Mouse (Mus musculus) embryonic fibroblast, embryonic 13.5 days (primary cell): Measurements from ENCODE around the gene Astn2.

ENCODE experiments used
- CTCF ChIP-seq: IDR thresholded peaks from 2 replicates; pipeline ENCODE4 v1.5.1; 2011; ENCODE audit warnings: mild to moderate bottlenecking, control low read depth, low read length, moderate library complexity, borderline replicate concordance; ENCODE audit not compliant: insufficient read depth
- POLR2A ChIP-seq: IDR thresholded peaks from 2 replicates; pipeline ENCODE4 v1.6.1; 2011; ENCODE audit warnings: low read depth, mild to moderate bottlenecking, control low read depth, low read length, moderate library complexity

- peak; percentile 47; the same call in 1 of the 2 replicates for TF ChIP-seq POLR2A
- no peak for TF ChIP-seq CTCF
Measured at GRCm38 (mm10) chr4:65477106-65477505, 927.3 kb downstream of the Astn2 start.
